Mouse (Mus musculus) liver, adult 2 months (tissue): ENCODE results near the gene Pkd1.

ENCODE experiments used
- CTCF ChIP-seq: fragments of 200-500 bp; IDR thresholded peaks from 2 replicates; pipeline ENCODE4 v1.5.1; 2011; ENCODE audit warnings: low read depth, low read length, control low read depth
- POLR2A ChIP-seq: fragments of 200-500 bp; IDR thresholded peaks from 2 replicates; pipeline ENCODE4 v1.6.1; 2011; ENCODE audit warnings: low read length, control low read depth; ENCODE audit not compliant: insufficient read depth; ENCODE audit errors: extremely low read depth

- TF ChIP-seq CTCF, result no peak
- no peak for TF ChIP-seq POLR2A
These were observed 34.9 kb downstream of the Pkd1 start for GRCm38 (mm10) chr17:24584520-24584919.
